Mouse (Mus musculus) olfactory bulb, adult 2 months (tissue): Measurements from ENCODE around the gene Rassf4.

ENCODE experiments used
- CTCF ChIP-seq: fragments of 200-500 bp; IDR thresholded peaks from 2 replicates; pipeline ENCODE4 v1.5.1; 2012; ENCODE audit warnings: low read depth, mild to moderate bottlenecking, low read length, moderate library complexity; ENCODE audit not compliant: insufficient read depth
- POLR2A ChIP-seq: fragments of 200-500 bp; IDR thresholded peaks from 2 replicates; pipeline ENCODE4 v1.6.1; 2012; ENCODE audit warnings: mild to moderate bottlenecking, low read depth, low read length, moderate library complexity; ENCODE audit not compliant: insufficient read depth

GRCm38 (mm10) chr6:116664031-116664430 is 9.7 kb downstream of the Rassf4 start:
- TF ChIP-seq CTCF (no peak), POLR2A (no peak)
